Mouse (Mus musculus): ENCODE measurements at regions not wholly inside any gene's neighbourhood (a gene's known extent, or its start where the extent isn't known, plus 50 kb on each side); places are given as distances from the start of the nearest gene placed in this dataset.

DNA sequence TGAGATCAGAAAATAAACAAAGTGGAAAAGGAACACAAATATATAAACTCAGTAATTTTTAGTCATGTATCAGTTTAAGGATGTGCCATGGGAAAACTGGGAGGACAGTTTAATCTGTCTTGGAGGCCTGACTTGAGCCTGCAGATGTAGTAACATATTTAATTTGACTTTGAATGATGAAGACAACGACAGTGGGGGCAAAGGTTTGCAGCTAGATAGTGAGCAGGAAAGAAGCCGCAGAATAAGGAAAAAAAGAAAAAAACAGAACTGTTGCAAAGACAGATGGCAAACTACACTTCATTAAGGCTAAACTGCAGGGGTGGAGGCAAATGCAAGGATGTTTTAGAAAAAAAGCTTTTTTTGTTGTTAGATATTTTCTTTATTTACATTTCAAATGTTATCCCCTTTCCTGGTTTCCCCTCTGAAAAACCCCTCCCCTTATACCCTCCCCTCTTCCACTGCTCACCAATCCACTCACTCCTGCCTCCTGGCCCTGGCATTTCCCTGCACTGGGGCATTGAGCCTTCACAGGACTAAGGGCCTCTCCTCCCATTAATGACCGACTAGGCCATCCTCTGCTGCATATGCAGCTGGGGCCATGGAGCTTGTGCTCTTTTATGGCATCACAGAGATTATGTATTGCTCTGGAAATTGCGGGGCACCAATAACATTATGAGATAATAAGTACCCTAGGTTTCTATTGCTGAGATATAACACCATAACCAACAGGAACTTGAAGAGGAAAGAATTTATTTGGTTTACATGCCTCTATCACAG lies 58.5 kb upstream of the Reg3g start:
- no peaks in the 10 kb centered on the region for H3K36me3 ChIP-seq (replicated peaks in 1 of 2; ENCODE audit: control insufficient read depth in 1 of 2, insufficient read depth in 1 of 2, low read length in 1 of 2)
- in situ Hi-C loops (cut with MboI; ENCODE audit: low pct_ligation_motif_present, low pct_unique_long_range_greater_than_20kb, low sequenced_read_pairs) = no loop called here
- H3K9me3 ChIP-seq (replicated peaks; ENCODE audit: low read length) = peaks cover 9% of the 10 kb centered on the region
- dilution Hi-C loops (cut with MboI; ENCODE audit: extremely low pct_ligation_motif_present, extremely low pct_unique_long_range_greater_than_20kb, low sequenced_read_pairs) = no loop called here
- H3K27ac ChIP-seq (ENCODE audit: insufficient read depth, low read depth) = no peak overlapping the region
- no peak overlapping the region for H3K9ac ChIP-seq (ENCODE audit: insufficient read depth, low read depth)
- H3K4me1 ChIP-seq (ENCODE audit: control insufficient read depth in 1 of 2, insufficient read depth in 2 of 2) = no peaks in the 10 kb centered on the region
- H3K4me3 ChIP-seq (replicated peaks in 1 of 3; ENCODE audit: low read depth in 2 of 3, low read length in 2 of 3, poor library complexity in 1 of 3) = no peak overlapping the region
- no peak overlapping the region for H3K4me2 ChIP-seq (ENCODE audit: insufficient read depth, low read depth, poor library complexity, severe bottlenecking)
- no peaks in the 10 kb centered on the region for H3K79me2 ChIP-seq (replicated peaks; ENCODE audit: control insufficient read depth, extremely low read depth, insufficient read depth, poor library complexity, severe bottlenecking)
- H3K27me3 ChIP-seq (replicated peaks) = no peaks in the 10 kb centered on the region
- TF ChIP-seq CHD2 (IDR thresholded peaks at IDR 0.05; ENCODE audit: low read length) (no peak), MAZ (IDR thresholded peaks at IDR 0.05; ENCODE audit: low read depth, low read length) (no peak)
- no peak for DNase-seq (ENCODE audit: extremely low read depth)
